Mouse (Mus musculus): Measurements from ENCODE around the gene Abcb10.
"Not testable (repeated sequence)": the region's sequence is repeated elsewhere in the genome, so short reads cannot be mapped to it uniquely, and the experiment has no call there.

The Abcb10 gene

DNA sequence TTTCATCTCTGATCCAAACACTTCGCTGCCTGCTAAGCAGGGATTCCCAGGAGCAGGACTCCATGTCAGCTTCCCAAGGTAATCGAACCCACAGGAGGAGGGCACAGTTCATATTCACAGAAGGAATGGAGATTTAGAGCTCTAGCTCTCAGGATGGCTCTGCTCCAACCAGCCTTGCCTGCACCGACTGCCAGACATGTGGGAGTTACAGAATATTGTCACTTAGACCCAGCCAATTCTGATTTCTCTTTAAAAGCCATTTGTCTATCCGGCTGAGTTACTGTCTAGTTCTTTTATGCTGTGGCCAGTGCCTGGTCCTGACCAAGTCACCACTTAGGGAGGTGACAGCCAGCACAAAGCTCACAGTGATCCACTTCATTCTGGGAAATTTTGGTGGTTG is 1.2 kb downstream of the Abcb10 start:
- DNase-seq (ENCODE audit: extremely low read depth, low read depth), result no peak

DNA sequence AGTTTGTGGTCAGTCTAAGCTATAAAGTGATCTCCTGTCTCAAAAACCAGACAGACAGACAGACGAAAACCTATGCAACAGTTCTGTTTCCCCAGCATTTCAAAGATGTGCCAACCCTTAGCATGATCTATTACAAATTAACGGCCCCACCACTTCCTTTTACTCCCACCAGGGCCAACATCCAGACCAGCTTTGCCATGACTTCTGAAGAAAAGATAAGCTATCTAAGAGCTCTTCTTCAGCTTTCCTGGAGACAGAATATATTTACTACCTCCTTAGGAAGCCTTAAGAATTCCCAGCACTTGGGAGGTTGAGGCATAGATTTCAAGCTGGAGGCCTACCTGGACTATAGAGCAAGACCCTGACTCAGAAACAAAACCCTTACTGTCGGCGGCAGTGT is 2.7 kb downstream of the Abcb10 start:
- no peak for DNase-seq (ENCODE audit: extremely low read depth, low read depth)

DNA sequence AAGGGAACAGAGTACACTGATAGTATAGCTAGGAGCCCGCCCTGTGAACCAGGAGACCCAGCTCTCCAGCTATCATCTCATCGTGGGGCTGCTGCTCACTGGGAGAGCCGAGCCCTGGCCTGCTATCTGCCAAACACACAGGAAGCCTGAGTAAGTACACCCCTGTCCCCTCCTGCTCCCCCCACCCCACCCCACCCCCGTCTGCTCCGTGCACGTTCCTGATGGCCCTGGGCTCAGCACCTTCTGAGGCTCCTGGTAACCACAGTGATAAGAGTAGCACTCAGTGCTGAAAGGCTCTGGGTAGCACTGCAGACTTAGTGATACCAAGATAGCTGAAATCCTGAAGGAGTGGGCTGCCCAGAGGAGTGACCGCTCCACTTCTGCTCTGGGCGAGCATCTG is 4.0 kb downstream of the Abcb10 start:
- DNase-seq (ENCODE audit: extremely low read depth, low read depth), result peak; percentile 82

DNA sequence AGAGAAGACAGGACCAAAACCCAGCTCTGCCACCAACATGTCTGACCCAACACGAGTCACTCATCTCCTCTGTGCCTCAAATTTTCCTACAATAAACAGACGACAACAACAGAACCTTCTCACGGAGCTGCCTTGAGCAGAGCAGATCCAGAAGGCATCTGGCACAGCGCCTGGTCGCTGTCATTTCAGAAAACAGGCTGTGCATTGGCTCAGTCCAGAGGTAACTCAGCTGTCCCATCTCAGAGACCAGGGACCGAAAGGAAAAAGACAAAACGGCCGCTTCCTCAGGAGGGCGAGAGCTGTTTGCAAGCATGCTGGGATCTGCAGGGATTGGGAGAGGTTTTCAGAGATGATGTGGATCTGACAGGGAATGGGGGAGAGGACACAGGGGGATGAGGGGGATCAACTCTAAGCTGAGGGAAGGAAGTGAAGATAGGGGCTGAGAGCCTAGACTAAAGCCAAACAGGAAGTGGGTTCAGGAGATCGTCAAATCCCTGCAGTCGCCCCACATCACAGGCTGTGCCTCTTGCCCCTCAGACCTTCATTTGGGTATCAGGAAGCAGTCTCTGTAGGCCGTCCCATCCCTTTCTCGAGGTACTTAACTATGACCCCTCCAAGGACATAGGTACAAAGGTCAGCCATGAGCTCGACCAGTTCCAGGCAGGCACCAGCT is 4.6 kb downstream of the Abcb10 start:
- no peak for DNase-seq (ENCODE audit: extremely low read depth, low read depth)

DNA sequence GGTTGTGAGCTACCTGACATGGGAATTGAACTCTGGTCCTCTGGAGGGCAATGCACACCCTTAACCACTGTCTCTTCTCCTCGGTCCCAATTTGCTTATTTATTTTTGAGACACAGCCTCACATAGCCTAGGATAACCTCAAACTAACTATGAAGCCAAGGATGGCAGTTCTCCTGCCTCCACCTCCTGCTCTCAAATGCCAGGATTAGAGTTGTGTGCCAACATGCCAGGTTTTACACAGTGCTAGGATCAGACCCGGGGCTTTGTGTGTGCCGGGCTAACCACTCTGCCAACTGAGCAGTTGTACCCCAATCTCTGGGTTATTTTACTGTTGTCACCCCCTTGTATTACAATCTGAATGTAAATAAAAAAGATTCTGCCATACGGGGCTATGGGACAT is 5.4 kb downstream of the Abcb10 start:
- DNase-seq (ENCODE audit: extremely low read depth, low read depth), result no peak

DNA sequence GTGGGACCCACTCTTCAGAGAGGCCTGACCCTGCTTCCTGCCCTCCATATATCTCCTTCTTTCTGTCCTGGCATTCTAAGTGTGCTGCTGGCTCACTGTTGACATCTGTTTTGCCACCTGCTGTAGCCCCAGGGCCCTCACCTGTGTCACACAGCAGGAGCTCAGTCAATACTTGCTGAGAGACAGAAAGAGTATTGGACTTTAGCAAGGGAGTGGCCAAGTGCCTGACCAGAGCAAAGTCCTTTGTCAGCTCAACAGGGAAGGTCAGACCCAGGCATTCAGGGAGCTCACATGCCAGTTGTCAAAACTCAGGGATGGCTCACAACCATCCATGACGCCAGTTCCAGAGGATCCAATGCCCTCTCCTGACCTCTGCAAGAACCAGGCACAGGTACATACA is 9.4 kb downstream of the Abcb10 start:
- DNase-seq (ENCODE audit: extremely low read depth, low read depth), result no peak

DNA sequence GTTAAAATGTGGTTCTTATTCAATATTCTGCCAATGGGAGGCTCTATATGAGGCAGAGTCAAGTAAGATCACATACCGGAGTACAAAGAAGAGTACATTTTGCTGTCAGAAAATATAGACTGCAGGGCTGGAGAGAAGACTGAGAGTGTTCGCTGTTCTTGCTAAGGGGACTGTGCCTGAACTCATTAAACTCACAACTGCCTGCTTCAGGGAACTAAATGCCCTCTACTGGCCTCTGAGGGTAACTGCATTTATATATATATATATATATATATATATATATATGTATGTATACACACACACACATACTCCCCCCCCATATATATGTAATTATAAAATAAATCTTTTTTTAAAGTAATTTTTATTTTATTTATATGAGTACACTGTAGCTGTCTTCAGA is 16.0 kb downstream of the Abcb10 start:
- DNase-seq (ENCODE audit: extremely low read depth, low read depth), result no peak

DNA sequence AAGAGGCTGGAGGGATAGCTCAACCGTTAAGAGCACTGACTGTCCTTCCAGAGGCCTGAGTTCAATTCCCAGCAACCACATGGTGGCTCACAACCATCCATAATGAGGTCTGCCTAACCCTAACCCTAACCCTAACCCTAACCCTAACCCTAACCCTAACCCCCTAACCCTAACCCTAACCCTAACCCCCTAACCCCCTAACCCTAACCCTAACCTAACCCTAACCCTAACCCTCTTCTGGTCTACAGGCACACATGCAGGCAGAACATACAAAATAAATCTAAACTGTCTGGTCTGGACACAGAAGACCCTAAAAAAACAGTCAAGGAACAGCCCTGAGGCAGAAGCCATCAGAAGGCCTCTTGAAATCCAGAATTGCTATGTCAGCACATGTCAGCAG is 21.6 kb downstream of the Abcb10 start:
- no peak for DNase-seq (ENCODE audit: extremely low read depth, low read depth)

DNA sequence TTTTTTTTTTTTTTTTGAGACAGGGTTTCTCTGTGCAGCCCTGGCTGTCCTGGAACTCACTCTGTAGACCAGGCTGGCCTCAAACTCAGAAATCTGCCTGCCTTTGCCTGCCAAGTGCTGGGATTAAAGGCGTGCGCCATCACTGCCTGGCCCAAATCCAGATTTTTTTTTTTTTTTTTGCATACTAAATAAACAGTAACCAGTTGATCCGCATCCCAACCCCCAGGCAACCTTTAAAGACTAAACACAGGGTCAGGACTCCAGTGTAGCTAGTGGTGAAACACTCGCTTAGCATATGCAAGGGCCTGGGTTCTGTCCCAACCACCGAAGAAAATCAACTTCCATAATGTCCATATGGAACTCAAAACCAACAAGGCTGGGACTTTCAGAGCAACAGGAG is 22.4 kb downstream of the Abcb10 start:
- not testable (repeated sequence) for DNase-seq (ENCODE audit: extremely low read depth, low read depth)

DNA sequence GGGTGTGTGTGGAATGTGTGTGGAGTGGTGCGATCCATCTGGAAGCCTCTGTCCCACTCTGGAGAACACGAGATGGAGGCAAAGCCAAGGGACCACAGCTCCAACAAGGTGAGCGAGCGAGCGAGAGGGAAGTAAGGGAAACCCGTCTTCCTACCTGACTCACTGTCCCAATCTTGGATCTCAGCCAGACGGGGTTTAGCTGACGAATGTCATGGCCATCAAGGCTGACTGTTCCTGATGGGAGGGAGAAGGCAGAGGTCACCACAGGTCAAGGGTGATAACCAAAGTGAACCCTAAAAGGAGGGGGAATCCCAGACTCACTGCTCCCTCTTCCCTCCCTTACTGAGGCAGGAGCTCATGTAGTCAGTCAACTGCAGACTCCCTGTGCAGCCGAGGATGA is 22.9 kb downstream of the Abcb10 start:
- no peak for DNase-seq (ENCODE audit: extremely low read depth, low read depth)

DNA sequence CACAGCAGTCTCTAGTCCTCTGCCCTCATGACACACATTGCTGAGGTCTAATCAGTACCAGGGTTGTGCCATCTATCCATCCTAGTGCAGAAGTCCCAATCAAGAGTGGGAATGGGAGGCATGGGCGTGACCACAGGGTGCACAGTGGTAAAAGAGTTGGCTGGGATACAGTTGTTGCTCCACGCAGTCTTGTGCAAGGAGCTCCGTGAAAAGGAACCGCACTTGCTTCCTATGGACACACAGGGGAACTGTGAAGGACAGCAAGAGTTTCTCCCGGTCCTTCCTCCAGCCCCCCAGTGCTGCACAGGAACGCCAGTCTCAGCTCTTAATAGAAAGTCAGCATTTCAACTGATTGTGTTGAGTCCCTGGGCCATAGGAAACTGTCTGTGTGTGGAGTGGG is 23.4 kb downstream of the Abcb10 start:
- DNase-seq (ENCODE audit: extremely low read depth, low read depth), result no peak

DNA sequence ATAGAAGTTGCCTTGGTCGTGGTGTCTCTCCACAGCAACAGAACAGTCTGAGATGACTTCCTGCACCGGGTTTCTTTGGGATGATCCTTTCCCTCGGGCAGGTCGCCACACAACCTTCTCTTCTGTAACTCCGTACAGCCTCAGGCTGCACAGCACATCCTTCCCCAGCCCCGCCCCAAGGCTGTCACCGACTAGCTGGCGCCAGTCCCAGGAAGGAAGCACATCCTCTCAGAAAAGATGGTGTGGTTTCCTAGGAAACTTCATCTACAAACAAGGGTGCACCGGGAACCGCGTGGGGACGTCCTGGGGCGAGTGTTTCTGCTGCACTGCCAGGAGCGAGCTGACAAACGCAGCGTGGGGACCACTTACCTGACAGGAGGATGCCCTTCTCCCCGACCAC is 24.8 kb downstream of the Abcb10 start:
- no peak for DNase-seq (ENCODE audit: extremely low read depth, low read depth)

DNA sequence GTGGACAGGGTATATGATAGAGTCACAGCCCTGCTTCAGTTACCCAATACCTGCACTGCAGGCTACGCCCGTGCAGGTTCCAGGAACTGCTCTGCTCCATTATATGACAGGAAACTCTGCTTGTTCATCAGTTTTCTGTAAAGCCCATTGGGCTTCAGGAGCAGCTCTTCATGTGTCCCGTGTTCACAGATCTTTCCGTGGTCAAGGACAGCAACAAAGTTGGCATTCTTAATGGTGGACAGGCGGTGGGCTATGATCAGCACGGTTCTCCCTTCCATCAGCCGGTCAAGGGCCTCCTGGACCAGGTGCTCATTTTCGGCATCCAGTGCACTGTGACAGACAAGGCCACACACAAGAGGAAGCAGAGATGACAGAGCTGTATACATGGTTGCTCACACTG is 28.7 kb downstream of the Abcb10 start:
- no peak for DNase-seq (ENCODE audit: extremely low read depth, low read depth)

DNA sequence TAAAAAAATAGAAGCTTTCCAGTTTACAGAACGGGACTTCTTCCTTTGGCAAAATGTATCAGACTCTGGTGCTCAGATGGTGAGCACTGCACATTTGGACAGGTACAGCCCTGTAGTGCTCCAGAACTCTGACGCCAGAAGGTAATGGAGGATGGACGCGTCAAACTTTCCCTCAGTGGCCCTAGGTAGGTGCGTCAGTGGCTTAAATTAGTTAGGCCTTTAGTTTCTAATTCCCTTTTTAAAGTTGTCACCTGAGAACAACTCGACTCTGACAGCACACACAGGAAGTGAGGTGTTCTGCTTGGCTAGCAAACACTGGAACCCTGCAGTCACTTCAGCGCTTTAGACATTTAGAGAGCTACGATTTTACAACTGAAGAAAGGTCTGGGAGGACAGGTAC is 29.2 kb downstream of the Abcb10 start:
- no peak for DNase-seq (ENCODE audit: extremely low read depth, low read depth)

DNA sequence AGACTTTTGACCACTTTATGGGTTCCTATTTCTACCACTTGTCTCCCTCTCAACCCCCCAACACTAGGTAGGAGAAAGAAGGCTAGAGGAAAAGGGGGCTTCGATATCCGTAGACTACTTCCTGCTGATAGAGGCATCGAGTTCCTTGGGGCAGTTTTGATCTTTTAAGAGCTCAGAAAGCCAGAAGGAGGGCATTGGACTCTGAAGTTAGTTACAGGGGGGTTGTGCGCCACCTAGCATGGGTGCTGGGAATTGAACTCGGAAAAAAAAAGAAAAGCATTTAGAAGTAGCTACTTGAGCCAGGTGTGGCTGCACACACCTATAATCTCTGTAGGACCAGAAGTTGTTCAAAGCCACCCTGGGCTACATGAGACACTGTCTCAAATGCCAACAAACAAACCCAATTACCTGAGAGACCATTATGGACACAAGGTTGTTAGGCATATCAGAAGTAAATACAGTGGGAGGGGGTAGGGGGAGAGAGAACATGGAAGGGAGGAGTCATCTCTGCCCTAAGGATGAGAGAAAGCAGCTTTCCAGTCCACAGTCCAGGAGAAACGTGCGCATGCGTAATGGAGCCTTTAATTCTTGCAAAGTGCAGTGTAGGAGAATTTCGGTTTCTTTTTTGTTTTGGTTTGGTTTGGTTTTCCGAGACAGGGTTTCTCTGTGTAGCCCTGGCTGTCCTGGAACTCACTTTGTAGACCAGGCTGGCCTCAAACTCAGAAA is 32.7 kb downstream of the Abcb10 start:
- peak; percentile 51 for DNase-seq (ENCODE audit: extremely low read depth, low read depth)

DNA sequence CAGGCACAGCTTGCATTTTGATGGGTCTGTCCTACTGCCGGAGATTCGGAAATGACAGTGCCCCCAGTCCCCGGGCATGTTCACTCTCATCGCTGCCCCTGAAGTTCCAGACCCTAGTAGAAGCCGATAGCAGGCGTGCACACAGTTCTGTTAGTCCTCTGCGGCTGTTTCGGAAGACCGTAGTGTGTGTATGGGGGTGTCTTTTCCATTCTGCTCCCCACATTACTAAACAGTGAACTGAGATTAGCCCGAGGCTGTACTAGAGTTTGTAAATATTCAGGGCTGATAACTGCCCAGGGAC is 33.3 kb downstream of the Abcb10 start:
- DNase-seq (ENCODE audit: extremely low read depth, low read depth), result peak; percentile 19

DNA sequence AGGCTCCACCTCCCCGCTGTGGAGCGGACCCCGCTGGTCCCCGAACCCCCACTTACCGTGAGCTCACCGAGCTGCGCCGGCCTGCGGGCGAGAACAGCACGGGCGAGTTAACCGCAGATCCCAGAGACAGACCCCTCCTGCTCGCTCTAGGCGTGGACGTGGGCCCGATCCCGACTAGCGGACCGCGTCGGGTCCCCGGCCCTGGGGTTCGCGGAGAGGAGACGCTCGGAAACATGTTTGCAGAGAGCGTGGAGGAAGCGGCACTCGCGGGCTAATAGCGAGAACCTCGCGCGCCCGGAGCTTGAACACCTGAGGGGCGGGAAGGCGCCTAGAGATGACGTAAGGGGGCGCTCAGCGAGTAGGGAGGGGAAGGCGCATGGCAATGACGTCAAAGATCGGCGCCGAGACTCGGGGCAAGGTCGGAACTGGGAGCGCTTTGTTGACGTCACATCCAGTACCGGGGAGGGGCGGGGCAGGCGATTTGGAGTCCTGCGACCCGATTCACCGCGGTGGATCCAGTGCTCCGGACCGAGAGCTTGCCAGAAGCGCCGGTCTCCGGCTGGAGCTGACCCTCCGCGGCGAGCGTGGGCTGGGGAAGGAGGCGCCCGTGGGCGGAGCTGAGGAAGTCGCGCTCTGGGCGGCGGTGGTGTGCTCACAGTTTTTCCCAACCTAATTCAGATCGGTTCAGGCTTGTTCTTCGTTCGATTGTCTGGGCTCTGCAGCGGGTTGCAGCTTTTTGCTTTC is 33.8 kb downstream of the Abcb10 start, which contains the start of gene Nup133:
Gene Nup133, minus strand, starts transcription at position 324 of the 744 bp plus-strand sequence.
- peak; percentile 91 for DNase-seq (ENCODE audit: extremely low read depth, low read depth)

DNA sequence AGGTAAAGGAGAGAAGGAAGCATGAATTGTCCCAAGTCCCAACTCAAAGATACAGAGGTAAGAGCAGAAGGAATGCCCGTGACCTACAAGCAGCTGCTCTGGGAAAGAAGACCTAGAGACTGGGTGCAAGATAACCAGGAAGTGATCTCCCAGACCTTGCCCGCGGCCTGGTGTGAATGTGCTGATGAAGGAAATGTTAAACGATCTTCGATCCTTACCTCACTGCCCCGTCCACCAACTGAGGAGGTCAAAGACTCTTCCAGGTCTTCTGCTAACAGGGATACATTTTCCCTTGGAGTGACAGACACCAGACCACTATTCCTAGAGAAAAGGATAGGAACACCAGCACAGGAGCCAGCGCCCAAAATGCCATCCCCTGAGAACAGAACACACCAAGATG is 53.9 kb downstream of the Abcb10 start:
- no peak for DNase-seq (ENCODE audit: extremely low read depth, low read depth)

DNA sequence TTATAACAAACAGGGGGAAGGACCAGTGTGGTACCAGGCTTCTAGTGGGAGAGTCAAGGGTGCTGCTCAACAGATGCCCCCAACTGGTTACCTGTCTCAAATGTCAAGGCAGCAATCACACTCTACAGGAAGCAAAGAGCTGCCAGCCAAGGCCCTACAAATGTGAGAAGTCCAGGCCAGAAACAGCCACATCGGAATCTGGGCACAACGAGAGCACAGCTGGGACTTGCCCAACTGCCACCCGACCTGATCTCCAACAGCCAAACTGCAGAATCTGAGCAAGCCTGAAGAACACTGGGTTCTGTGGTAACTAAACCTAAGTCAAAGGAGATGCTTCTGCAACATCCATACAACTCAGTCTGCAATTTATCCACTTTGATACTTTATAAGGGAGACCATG is 57.3 kb downstream of the Abcb10 start:
- no peak for DNase-seq (ENCODE audit: extremely low read depth, low read depth)

DNA sequence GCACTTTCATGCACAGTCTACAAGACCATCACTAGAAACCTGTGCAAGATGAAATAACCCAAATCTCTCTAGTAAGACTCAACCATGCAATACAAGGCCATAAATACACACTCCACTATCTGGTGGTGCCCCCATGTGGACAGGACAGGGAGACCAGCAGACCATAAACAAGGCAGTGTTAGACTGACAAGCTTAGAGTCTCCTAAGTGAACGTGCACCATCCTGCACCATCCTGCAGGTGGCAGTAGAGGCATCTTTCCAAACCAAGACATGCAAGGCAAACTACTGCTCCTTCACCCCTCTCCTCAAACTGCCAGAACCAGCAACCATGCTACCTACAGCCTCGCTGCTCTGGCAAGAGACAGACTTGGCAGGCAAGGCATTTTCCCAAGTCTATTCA is 58.2 kb downstream of the Abcb10 start:
- DNase-seq (ENCODE audit: extremely low read depth, low read depth), result peak; percentile 80

DNA sequence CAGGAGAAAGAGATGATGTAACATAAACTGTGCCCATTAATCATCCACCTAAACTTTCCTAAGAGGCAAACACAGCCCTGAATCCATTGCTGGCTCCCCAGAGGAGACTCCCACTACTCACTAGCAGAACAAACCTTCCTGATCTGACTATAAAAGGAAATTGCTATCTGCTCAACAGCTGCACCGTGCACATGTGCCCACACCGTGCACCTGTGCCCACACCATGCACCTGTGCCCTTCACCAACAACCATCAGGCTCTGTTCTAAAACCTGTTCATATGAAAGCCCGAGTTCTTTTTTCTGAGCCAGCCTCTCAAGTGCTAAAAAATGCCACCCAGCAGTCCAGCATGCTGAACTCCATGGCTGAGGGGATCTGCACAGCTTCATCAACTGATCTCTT is 68.3 kb downstream of the Abcb10 start:
- DNase-seq (ENCODE audit: extremely low read depth, low read depth), result no peak

DNA sequence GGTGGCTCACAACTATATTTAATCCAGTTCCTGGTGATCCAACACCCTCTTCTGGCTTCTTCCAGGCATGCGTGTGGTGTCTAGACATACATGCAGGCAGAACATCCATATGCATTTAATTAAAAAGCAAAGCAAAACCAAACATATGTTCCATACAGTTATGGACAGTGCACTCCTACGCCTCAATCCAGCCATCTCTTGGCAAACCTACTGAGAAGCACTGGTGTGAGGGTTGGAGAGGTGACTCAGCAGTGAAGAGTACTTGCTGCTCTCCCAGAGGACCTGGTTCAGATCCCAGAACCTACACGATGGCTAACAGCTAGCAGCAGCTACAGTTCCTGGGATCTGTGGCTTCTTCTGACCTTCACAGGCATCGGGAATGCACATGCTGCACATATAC is 70.7 kb downstream of the Abcb10 start:
- DNase-seq (ENCODE audit: extremely low read depth, low read depth), result no peak

DNA sequence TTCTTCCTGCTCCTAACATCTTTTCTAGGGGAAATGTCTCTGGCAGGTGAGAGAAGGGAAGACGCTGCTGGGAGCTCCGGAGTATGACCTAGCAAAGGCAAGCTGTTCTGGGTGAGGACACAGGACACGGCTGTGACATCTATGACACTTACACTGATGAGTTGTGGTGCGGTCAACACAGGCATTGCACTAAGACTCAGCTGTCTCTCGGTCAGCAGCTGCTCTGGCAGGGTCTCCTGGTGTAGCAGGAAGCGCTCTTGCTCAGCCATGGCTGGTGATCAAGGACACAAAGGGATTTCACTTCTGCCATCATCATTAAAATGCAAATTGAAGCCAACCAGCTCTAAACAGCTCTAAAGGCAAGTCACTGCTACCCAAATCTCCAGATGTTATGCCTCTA is 75.3 kb downstream of the Abcb10 start:
- DNase-seq (ENCODE audit: extremely low read depth, low read depth), result no peak

All from MEL-GATA-1-ER (cell line).